Mouse (Mus musculus) hindbrain, postnatal 0 days (tissue): ENCODE results near the gene Cacna2d4. TPM values are rescaled to one million over a fixed set of nuclear protein-coding genes. Genes with fewer than 3 reads are reported as not detected.
A peak's percentile ranks its signal among the peaks of the same experiment; 100 is the strongest.

Source experiments
- ATAC-seq: fragments of 200-750 bp; cut with Nextera tagmentation; 2 replicates; pipeline ENCODE4 v1.8.0; 2017; ENCODE audit warnings: mild to moderate bottlenecking, moderate TSS enrichment, moderate library complexity
- DNase-seq: peaks from one replicate; pipeline ENCODE4 v3.0.0-alpha.2; 2015; ENCODE audit warnings: low spot score
- H3K27ac ChIP-seq: fragments of 300-500 bp; sonication (generic); 2 replicates; pipeline ENCODE4 v1.5.1; 2014; ENCODE audit warnings: mild to moderate bottlenecking
- H3K27me3 ChIP-seq: fragments of 300-500 bp; sonication (generic); 2 replicates; pipeline ENCODE4 v1.6.1; 2014; ENCODE audit warnings: low read length, mixed read lengths; ENCODE audit not compliant: insufficient read depth
- H3K36me3 ChIP-seq: fragments of 300-500 bp; sonication (generic); 2 replicates; pipeline ENCODE4 v1.6.1; 2014; ENCODE audit warnings: low read length, mixed read lengths; ENCODE audit not compliant: insufficient read depth
- H3K4me1 ChIP-seq: fragments of 300-500 bp; sonication (generic); 2 replicates; pipeline ENCODE4 v1.6.1; 2014; ENCODE audit warnings: antibody characterized with exemption, low read length, mixed read lengths; ENCODE audit not compliant: insufficient read depth
- H3K4me2 ChIP-seq: fragments of 300-500 bp; sonication (generic); 2 replicates; pipeline ENCODE4 v1.6.1; 2014; ENCODE audit warnings: low read depth, mild to moderate bottlenecking, low read length, moderate library complexity, mixed read lengths
- H3K4me3 ChIP-seq: fragments of 300-500 bp; sonication (generic); 2 replicates; pipeline ENCODE4 v1.5.1; 2014; ENCODE audit warnings: low read length
- H3K9ac ChIP-seq: fragments of 300-500 bp; sonication (generic); replicated peaks from 2 replicates; pipeline ENCODE4 v1.6.1; 2014; ENCODE audit warnings: mild to moderate bottlenecking, low read length, moderate library complexity, mixed read lengths
- H3K9me3 ChIP-seq: fragments of 300-500 bp; sonication (generic); 2 replicates; pipeline ENCODE4 v1.6.1; 2016; ENCODE audit warnings: low read length, mixed read lengths
- CTCF ChIP-seq: IDR thresholded peaks from 2 replicates; pipeline ENCODE4 v1.5.1; 2016; ENCODE audit warnings: antibody characterized with exemption, control low read depth, low read depth
- WGBS: fragments of 180-500 bp; shearing (Covaris S2); extraction: QIAGEN DNeasy Blood & Tissue Kit; methylation state at CpG from one replicate; pipeline ENCODE4 v1.1.7; 2014; 5-methylcytosine and 5-hydroxymethylcytosine counted together
- polyA plus RNA-seq: library from polyadenylated mRNA; unstranded; fragments of >200 nt; fragmentation: Nextera tagmentation; extraction: Ambion mirVana; gene quantifications from 2 replicates; pipeline ENCODE4 v1.2.1, GENCODE M21; 2015
- total RNA-seq: library from RNA; depleted of rRNA; stranded (reverse); fragments of >200 nt; gene quantifications from 2 replicates; pipeline ENCODE4 v1.2.3, GENCODE M21; 2014

Gene Cacna2d4
- total and polyA plus RNA-seq, 2 experiments from 2014 or later = 1.2 to 2.6 TPM

DNA sequence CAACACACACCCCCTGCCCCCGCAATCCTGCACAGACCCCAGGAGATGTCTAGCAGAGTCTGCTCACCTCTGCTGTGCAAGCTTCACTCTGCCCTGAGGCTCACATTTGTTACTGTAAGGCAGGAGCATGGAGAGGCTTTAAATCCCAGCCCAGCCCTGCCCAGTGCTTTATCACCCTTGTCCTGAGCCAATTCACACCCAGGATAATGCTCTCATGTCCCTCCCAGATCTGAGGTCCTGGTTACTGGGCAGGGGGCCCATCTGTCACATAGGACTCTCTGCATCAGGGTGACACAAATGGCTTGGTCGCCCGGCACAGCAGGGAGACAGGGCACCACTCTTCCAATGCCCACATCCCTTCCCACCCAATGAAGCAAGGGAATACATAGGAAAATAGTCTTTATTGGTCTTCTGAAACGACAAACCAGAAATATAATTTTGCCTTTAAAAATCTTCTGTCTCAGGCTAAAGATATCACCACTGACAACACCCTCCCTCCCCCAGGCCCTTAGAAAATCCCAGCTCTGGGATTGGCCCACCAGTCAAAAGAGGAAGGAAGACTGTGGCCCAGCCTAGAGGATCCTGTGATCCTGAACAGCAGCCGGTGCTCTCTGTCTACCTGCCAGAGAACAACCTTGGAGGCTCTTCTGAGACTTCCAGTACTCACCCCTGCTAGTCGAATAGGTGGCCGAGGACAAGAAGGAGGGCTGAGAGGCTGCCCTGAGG is 78.6 kb downstream of the Cacna2d4 start:
- Histone ChIP-seq H3K9ac (no peak overlapping the region), H3K4me3 (no peak overlapping the region), H3K36me3 (peaks cover 5% of the 10 kb centered on the region; the same call in 1 of the 2 replicates), H3K27ac (peak overlapping the region; percentile 36; the same call in 1 of the 2 replicates), H3K27me3 (no peaks in the 10 kb centered on the region), H3K4me2 (no peak overlapping the region), H3K4me1 (peaks cover 26% of the 10 kb centered on the region), H3K9me3 (no peaks in the 10 kb centered on the region)
- WGBS = 49% methylated on average over 7 of the region's 7 CpGs
- TF ChIP-seq CTCF = no peak
- ATAC-seq (no peak), DNase-seq (peak; percentile 45)

- Histone ChIP-seq H3K9me3 (no peaks in the 10 kb centered on the region), H3K4me2 (no peak overlapping the region), H3K36me3 (peaks cover 5% of the 10 kb centered on the region; the same call in 1 of the 2 replicates), H3K4me3 (no peak overlapping the region), H3K27ac (0 out of 2 replicates have a peak overlapping the region, but pooled peaks have one; percentile 26), H3K4me1 (peaks cover 19% of the 10 kb centered on the region; the same call in 1 of the 2 replicates), H3K27me3 (no peaks in the 10 kb centered on the region), H3K9ac (no peak overlapping the region)
- whole genome bisulfite sequencing = 28% methylated on average over 9 of the region's 9 CpGs
- TF ChIP-seq CTCF = no peak
- DNase-seq = peak; percentile 70
- peak; percentile 79 for ATAC-seq
Observed at GRCm38 (mm10) chr6:119318732-119319131, 82.4 kb downstream of the Cacna2d4 start.

GRCm38 (mm10) chr6:119319358-119319757 is 83.0 kb downstream of the Cacna2d4 start:
- Histone ChIP-seq H3K36me3 (peaks cover 5% of the 10 kb centered on the region; the same call in 1 of the 2 replicates), H3K9me3 (no peaks in the 10 kb centered on the region), H3K27me3 (no peaks in the 10 kb centered on the region), H3K4me1 (peaks cover 13% of the 10 kb centered on the region; the same call in 1 of the 2 replicates), H3K4me2 (no peak overlapping the region), H3K27ac (0 out of 2 replicates have a peak overlapping the region, but pooled peaks have one; percentile 26), H3K9ac (no peak overlapping the region), H3K4me3 (no peak overlapping the region)
- TF ChIP-seq CTCF = peak; percentile 64
- DNase-seq (peak; percentile 45), ATAC-seq (no peak)
- 87% methylated on average over 2 of the region's 2 CpGs for WGBS

DNA sequence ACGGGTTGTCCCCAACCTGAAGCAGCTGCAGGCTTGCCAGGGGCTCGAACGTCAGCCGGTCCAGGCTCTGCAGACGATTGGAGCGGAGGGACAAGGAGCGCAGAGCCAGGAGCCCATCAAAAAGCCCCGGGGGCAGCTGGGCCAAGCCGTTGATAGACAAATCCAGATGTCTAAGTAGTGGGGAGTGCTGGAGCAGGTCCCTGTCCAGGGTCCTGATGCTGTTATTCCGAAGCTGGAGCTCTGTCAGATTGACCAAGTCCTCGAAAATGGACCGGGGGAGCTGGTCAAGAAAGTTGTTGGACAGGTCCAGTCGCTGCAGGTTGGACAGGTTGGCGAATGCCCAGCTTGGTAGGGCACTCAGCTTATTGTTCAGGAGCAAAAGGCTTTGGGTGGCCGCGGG is 84.2 kb downstream of the Cacna2d4 start:
- DNase-seq = no peak
- H3K4me2 ChIP-seq = no peak overlapping the region
- H3K36me3 ChIP-seq = peaks cover 5% of the 10 kb centered on the region; the same call in 1 of the 2 replicates
- no peaks in the 10 kb centered on the region for H3K27me3 ChIP-seq
- ATAC-seq = no peak
- H3K4me1 ChIP-seq = 0 out of 2 replicates have a peak, but pooled peaks cover 10% of the 10 kb centered on the region
- H3K27ac ChIP-seq = no peak overlapping the region
- H3K4me3 ChIP-seq = no peak overlapping the region
- no peak overlapping the region for H3K9ac ChIP-seq
- 52% methylated on average over 16 of the region's 16 CpGs for WGBS
- TF ChIP-seq CTCF = no peak
- H3K9me3 ChIP-seq = no peaks in the 10 kb centered on the region

DNA sequence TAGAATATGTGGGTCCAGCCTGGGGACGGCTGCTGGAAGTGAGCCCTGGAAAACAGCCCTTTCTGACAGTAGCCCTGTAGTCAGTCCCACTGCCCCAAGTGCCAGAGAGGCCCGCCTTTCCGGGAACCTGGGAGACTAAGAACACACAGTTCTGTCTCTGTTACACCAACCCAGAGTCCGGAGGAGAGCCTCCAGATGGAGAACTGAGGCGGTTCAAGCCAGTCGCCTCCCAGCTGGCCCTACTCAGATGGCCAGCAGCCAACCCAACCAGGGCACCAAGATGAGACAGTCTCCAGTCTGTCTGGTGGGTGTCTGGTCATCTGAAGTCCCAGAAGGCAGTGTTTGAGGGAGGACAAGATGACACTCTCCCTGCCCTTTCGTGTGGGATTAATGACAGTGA is 85.4 kb downstream of the Cacna2d4 start:
- Histone ChIP-seq H3K27ac (peak overlapping the region; percentile 45; the same call in 1 of the 2 replicates), H3K27me3 (no peaks in the 10 kb centered on the region), H3K9ac (no peak overlapping the region), H3K4me3 (no peak overlapping the region), H3K36me3 (peaks cover 3% of the 10 kb centered on the region; the same call in 1 of the 2 replicates), H3K4me2 (no peak overlapping the region), H3K9me3 (no peaks in the 10 kb centered on the region), H3K4me1 (peaks cover 19% of the 10 kb centered on the region)
- DNase-seq (peak; percentile 74), ATAC-seq (peak; percentile 70; the same call in 1 of the 2 replicates)
- WGBS = 55% methylated on average over 7 of the region's 7 CpGs
- TF ChIP-seq CTCF = no peak

GRCm38 (mm10) chr6:119324776-119325175 is 88.5 kb downstream of the Cacna2d4 start:
- H3K27ac ChIP-seq = no peak overlapping the region
- TF ChIP-seq CTCF = no peak
- DNase-seq = no peak
- no peak for ATAC-seq
- peaks cover 31% of the 10 kb centered on the region for H3K4me1 ChIP-seq
- H3K27me3 ChIP-seq = no peaks in the 10 kb centered on the region
- WGBS = 50% methylated on average over 10 of the region's 10 CpGs
- H3K4me2 ChIP-seq = no peak overlapping the region
- H3K9me3 ChIP-seq = no peaks in the 10 kb centered on the region
- no peak overlapping the region for H3K9ac ChIP-seq
- H3K36me3 ChIP-seq = no peaks in the 10 kb centered on the region; the same call in 1 of the 2 replicates
- no peak overlapping the region for H3K4me3 ChIP-seq

DNA sequence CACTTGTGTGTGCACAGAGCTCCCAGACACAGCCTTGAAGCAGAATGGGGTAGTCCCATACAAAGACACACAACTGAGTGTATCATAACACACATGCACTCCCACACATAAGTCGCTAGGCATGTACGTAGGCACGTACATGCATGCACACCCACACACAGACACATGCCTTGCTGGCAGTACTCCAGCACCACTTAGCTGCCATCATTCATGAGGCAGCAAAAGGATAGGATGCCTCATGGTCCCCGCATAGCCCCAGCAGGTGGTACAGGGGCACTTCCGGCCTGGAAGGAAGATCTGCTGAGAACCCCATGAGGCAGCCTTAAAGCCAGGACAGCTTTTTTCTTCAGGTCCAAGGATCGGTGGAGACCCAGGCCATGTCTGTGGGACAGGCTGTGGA is 89.7 kb downstream of the Cacna2d4 start:
- DNase-seq = no peak
- H3K27me3 ChIP-seq = no peaks in the 10 kb centered on the region
- no peak overlapping the region for H3K9ac ChIP-seq
- peaks cover 35% of the 10 kb centered on the region for H3K4me1 ChIP-seq
- TF ChIP-seq CTCF = no peak
- 56% methylated on average over 6 of the region's 6 CpGs for WGBS
- no peaks in the 10 kb centered on the region for H3K9me3 ChIP-seq
- H3K27ac ChIP-seq = no peak overlapping the region
- H3K4me3 ChIP-seq = no peak overlapping the region
- ATAC-seq = no peak
- no peaks in the 10 kb centered on the region; the same call in 1 of the 2 replicates for H3K36me3 ChIP-seq
- no peak overlapping the region for H3K4me2 ChIP-seq
